Mouse (Mus musculus) limb, embryonic 11.5 days (tissue): ENCODE measurements around the gene Phactr1. TPM values are rescaled to one million over a fixed set of nuclear protein-coding genes. Genes with fewer than 3 reads are reported as not detected.

ENCODE experiments used
- ATAC-seq: fragments of 200-750 bp; cut with Nextera tagmentation; 2 replicates; pipeline ENCODE4 v1.8.0; 2017; ENCODE audit warnings: low read depth; ENCODE audit not compliant: insufficient number of reproducible peaks, low FRiP score, low TSS enrichment
- DNase-seq: peaks from one replicate; pipeline ENCODE4 v3.0.0-alpha.2; 2015; ENCODE audit warnings: low spot score
- H3K27ac ChIP-seq: fragments of 300-500 bp; sonication (generic); replicated peaks from 2 replicates; pipeline ENCODE4 v1.5.1; 2014; ENCODE audit warnings: low read depth, mild to moderate bottlenecking, low read length
- H3K27me3 ChIP-seq: fragments of 300-500 bp; sonication (generic); 2 replicates; pipeline ENCODE4 v1.6.1; 2014; ENCODE audit warnings: mild to moderate bottlenecking, low read length, mixed read lengths; ENCODE audit not compliant: control insufficient read depth, insufficient read depth
- H3K36me3 ChIP-seq: fragments of 300-500 bp; sonication (generic); 2 replicates; pipeline ENCODE4 v1.6.1; 2014; ENCODE audit warnings: mild to moderate bottlenecking, low read length, moderate library complexity, mixed read lengths; ENCODE audit not compliant: control insufficient read depth, insufficient read depth
- H3K4me1 ChIP-seq: fragments of 300-500 bp; sonication (generic); 2 replicates; pipeline ENCODE4 v1.6.1; 2014; ENCODE audit warnings: low read length, mixed read lengths; ENCODE audit not compliant: control insufficient read depth, insufficient read depth
- H3K4me2 ChIP-seq: fragments of 300-500 bp; sonication (generic); 2 replicates; pipeline ENCODE4 v1.6.1; 2014; ENCODE audit warnings: low read depth, mild to moderate bottlenecking, moderate library complexity; ENCODE audit not compliant: severe bottlenecking
- H3K4me3 ChIP-seq: fragments of 300-500 bp; sonication (generic); 2 replicates; pipeline ENCODE4 v1.5.1; 2014; ENCODE audit warnings: low read depth, low read length
- H3K9ac ChIP-seq: fragments of 300-500 bp; sonication (generic); 2 replicates; pipeline ENCODE4 v1.6.1; 2014; ENCODE audit warnings: mild to moderate bottlenecking, low read length
- H3K9me3 ChIP-seq: fragments of 300-500 bp; sonication (generic); 2 replicates; pipeline ENCODE4 v1.6.1; 2016; ENCODE audit warnings: low read length; ENCODE audit not compliant: control insufficient read depth
- WGBS: fragments of 180-500 bp; shearing (Covaris S2); extraction: QIAGEN DNeasy Blood & Tissue Kit; methylation state at CpG from one replicate; pipeline ENCODE4 v1.1.7; 2014; 5-methylcytosine and 5-hydroxymethylcytosine counted together
- polyA plus RNA-seq: library from polyadenylated mRNA; unstranded; fragments of >200 nt; fragmentation: Nextera tagmentation; extraction: Ambion mirVana; gene quantifications from 2 replicates; pipeline ENCODE4 v1.2.1, GENCODE M21; 2014

The Phactr1 gene
- polyA plus RNA-seq, 1 experiment from 2014 or later = 5.4 TPM

DNA sequence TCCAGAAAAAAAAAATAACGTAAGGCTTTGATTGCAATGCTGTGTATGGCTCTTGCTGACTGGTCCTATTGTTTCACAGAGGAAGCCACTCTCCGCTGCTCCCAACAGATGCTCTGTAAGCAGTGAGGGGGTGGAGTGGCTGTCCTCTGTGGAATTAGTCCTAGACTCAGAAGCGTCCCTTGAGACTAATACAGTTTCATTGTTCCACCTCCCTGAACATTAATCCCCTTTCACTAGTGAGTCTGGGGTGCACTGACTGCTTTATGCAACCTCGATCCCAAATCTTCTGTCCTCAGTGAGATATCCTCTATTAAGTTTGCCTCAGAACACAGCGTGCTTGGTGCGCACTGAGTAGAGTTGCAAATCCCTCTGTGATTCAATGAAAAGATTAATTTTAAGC is 91.9 kb downstream of the Phactr1 start:
- no peak overlapping the region for H3K4me2 ChIP-seq
- no peaks in the 10 kb centered on the region for H3K27me3 ChIP-seq

DNA sequence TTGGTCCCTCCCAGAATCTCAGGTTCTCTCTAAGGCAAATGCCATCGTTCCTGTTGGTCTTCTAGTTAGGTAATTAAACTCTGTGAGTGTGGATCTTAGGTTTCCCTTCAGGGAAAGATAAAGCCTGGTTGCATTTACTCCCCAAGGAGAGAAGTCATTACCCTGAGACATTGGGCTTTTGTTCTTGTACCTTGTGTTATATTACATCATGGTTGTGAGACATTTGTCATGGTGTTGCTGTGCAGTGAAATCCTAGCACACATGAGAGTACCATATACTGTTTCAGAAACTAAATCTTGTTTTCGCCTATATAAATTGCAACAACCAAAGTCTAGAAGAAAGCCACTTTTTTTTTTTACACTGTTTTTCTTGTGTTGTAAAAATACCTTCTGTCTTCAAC is 93.6 kb downstream of the Phactr1 start:
- Histone ChIP-seq H3K4me1 (no peaks in the 10 kb centered on the region), H3K4me3 (no peak overlapping the region), H3K9me3 (no peaks in the 10 kb centered on the region), H3K9ac (no peak overlapping the region), H3K4me2 (no peak overlapping the region), H3K27me3 (no peaks in the 10 kb centered on the region), H3K36me3 (no peaks in the 10 kb centered on the region), H3K27ac (no peak overlapping the region)
- 68% methylated on average over 2 of the region's 2 CpGs for WGBS
- ATAC-seq (no peak), DNase-seq (no peak)

More for the DNA sequence above, 91.9 kb downstream of the Phactr1 start:
- Histone ChIP-seq H3K4me1 (no peaks in the 10 kb centered on the region), H3K36me3 (no peaks in the 10 kb centered on the region), H3K27ac (no peak overlapping the region), H3K9ac (no peak overlapping the region), H3K4me3 (no peak overlapping the region), H3K9me3 (no peaks in the 10 kb centered on the region)
- ATAC-seq = no peak
- DNase-seq = no peak
- WGBS = 84% methylated on average over 6 of the region's 6 CpGs

DNA sequence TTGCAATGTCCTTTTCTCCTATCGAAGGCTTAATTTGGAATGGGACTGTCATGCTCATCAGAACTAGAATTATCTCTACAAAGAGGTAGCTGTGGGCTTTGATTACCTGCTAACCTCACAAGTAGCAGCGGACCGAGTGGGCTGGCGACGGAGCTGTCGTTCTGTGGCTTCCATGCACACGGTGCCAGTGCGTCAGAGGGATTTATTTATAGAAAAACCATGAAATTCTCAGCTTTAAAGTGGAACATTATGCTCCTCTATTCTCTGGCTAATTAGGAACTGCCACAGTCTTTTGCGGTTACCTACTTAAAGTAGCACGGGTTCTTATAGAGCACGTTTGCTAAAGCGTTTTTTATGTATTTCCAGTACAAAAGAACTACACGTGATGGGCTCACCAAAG is 101.7 kb downstream of the Phactr1 start:
- 83% methylated on average over 13 of the region's 13 CpGs for WGBS
- H3K27ac ChIP-seq = no peak overlapping the region
- DNase-seq (no peak), ATAC-seq (no peak)
- H3K36me3 ChIP-seq = no peaks in the 10 kb centered on the region
- no peak overlapping the region for H3K9ac ChIP-seq
- H3K4me2 ChIP-seq = no peak overlapping the region
- H3K4me3 ChIP-seq = no peak overlapping the region
- no peaks in the 10 kb centered on the region for H3K9me3 ChIP-seq
- no peaks in the 10 kb centered on the region for H3K27me3 ChIP-seq
- H3K4me1 ChIP-seq = no peaks in the 10 kb centered on the region

DNA sequence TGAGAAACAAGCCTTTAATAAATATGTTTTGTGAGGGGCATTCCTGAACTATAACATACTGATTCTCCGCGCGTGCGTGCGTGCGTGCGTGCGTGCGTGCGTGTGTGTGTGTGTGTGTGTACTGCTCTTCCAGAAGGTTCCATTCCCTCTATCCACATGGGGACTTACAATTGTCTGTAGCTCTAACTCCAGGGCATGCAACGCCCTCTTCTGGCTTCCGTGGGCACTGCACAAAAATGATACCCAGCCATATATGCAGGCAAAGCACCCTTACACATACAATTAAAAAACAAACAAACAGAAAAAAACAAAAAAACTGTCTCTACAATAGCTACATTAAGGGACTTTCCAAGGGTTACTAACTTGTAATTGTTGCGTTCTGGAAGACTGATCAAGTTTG is 108.8 kb downstream of the Phactr1 start:
- no peak for ATAC-seq
- H3K9ac ChIP-seq = no peak overlapping the region
- no peaks in the 10 kb centered on the region for H3K27me3 ChIP-seq
- H3K4me3 ChIP-seq = no peak overlapping the region
- no peaks in the 10 kb centered on the region for H3K36me3 ChIP-seq
- WGBS = 90% methylated on average over 13 of the region's 13 CpGs
- DNase-seq = no peak
- H3K27ac ChIP-seq = no peak overlapping the region
- no peaks in the 10 kb centered on the region for H3K9me3 ChIP-seq
- no peak overlapping the region for H3K4me2 ChIP-seq
- no peaks in the 10 kb centered on the region for H3K4me1 ChIP-seq

DNA sequence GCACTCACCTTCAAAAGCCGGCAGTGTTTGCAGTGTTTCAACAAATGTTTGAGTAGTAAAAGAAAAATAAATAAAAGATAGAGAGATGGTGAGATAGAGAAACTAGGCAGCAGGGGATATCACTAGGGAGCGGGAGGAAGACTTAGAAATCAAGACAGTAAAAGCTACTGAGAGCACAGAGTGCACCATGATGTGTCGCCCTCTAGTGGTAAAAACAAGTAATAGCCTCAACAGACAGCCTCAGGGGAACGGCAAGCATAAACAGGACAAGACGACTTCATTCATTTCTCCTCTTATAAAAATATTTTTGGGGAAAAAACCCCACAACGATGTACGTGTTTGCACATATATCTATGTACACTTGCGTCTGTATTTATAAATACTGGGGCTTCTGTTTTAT is 111.9 kb downstream of the Phactr1 start:
- DNase-seq (no peak), ATAC-seq (no peak)
- Histone ChIP-seq H3K9me3 (no peaks in the 10 kb centered on the region), H3K36me3 (no peaks in the 10 kb centered on the region), H3K4me1 (no peaks in the 10 kb centered on the region), H3K4me3 (no peak overlapping the region), H3K27me3 (no peaks in the 10 kb centered on the region), H3K4me2 (no peak overlapping the region), H3K9ac (no peak overlapping the region), H3K27ac (no peak overlapping the region)
- WGBS = 23% methylated on average over 8 of the region's 8 CpGs

DNA sequence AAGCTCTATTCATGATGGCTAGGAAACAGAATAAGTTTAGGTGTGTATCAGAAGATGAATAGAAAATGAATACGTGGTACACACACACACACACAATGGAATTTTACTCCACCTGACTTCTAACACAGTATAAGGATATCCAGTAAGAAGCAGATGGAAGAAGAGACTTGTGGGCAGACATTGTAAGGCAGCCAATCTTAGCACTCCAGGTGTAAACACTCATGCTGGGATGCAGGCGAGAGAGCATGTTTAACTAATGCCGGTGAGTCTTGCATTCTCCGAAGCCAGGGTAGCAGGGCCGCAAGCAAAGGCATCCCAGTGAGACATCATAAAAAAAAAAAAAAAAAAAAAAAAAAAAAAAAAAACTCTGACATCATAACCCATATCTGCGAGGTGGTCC is 120.1 kb downstream of the Phactr1 start:
- WGBS = 92% methylated on average over 6 of the region's 6 CpGs
- no peaks in the 10 kb centered on the region for H3K27me3 ChIP-seq
- H3K27ac ChIP-seq = no peak overlapping the region
- no peak overlapping the region for H3K4me3 ChIP-seq
- ATAC-seq = no peak
- no peak overlapping the region for H3K9ac ChIP-seq
- no peak for DNase-seq
- H3K9me3 ChIP-seq = no peaks in the 10 kb centered on the region
- H3K4me1 ChIP-seq = no peaks in the 10 kb centered on the region
- H3K36me3 ChIP-seq = no peaks in the 10 kb centered on the region
- H3K4me2 ChIP-seq = no peak overlapping the region

DNA sequence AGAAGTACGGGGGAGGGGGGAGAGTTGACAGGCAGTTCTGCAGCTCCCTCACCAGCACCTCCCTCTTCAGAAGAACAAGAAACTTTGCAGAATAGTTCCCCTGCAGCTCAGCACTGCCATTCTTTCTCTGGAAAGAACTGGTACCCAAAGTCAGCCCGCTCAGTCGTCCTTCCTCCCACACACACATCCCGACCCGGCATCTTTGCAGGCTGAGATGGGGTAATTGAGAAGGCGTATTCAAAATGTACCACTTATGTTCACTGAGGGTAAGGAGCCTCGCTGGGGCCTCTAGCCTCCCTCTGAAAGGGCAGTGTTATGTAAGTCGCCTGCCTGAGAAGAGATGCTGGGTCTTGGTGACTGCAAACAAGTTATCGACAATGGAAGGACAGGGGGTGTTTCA is 123.9 kb downstream of the Phactr1 start:
- no peak overlapping the region for H3K27ac ChIP-seq
- 63% methylated on average over 9 of the region's 9 CpGs for WGBS

DNA sequence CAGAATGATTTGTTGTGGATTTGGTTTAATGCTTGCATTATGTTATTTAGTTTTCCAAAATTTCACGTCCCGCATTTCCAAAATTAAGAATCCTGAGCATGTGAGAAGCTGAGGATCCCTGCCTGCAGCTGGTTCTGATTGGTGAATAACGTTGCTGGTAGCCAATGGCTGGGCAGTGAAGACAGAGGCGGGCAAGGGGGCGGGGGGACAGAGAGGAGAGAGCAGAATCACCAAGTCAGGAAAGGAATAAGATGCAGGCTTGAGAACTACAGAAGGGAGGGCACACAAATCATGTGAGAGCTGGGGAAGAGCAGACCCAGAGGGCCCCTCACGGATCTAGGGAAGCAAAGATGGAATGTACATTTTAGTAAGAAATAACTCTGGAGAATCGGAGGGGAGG is 132.3 kb downstream of the Phactr1 start:
- Histone ChIP-seq H3K9me3 (no peaks in the 10 kb centered on the region), H3K9ac (no peak overlapping the region), H3K4me3 (no peak overlapping the region), H3K4me1 (no peaks in the 10 kb centered on the region), H3K27me3 (no peaks in the 10 kb centered on the region), H3K27ac (no peak overlapping the region), H3K36me3 (no peaks in the 10 kb centered on the region), H3K4me2 (0 out of 2 replicates have a peak overlapping the region, but pooled peaks have one; percentile 13)
- peak; percentile 57 for DNase-seq
- WGBS = 18% methylated on average over 7 of the region's 7 CpGs
- peak; percentile 68; the same call in 1 of the 2 replicates for ATAC-seq

More for the DNA sequence above, 123.9 kb downstream of the Phactr1 start:
- Histone ChIP-seq H3K4me1 (no peaks in the 10 kb centered on the region), H3K9ac (no peak overlapping the region), H3K4me2 (no peak overlapping the region), H3K36me3 (no peaks in the 10 kb centered on the region), H3K9me3 (no peaks in the 10 kb centered on the region), H3K27me3 (no peaks in the 10 kb centered on the region), H3K4me3 (no peak overlapping the region)
- no peak for ATAC-seq
- no peak for DNase-seq

DNA sequence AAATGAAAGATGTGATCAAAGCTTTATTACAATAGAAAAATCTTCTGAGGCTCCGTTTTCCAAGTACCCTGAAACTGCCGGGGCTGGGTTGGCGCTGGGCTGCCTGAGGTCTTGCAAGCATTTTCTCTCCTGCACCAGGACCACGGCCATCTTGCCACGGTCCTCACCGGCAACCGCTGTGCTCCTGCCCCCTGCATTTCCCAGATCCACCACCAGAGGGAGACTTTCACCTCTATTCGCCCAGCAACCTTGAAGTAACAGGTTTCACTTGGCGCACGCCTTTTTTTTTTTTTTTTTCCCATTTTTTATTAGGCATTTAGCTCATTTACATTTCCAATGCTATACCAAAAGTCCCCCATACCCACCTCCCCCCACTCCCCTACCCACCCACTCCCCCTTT is 138.0 kb downstream of the Phactr1 start:
- H3K4me2 ChIP-seq = no peak overlapping the region
- no peak overlapping the region for H3K4me3 ChIP-seq
- H3K36me3 ChIP-seq = no peaks in the 10 kb centered on the region
- no peak for ATAC-seq
- 54% methylated on average over 10 of the region's 10 CpGs for WGBS
- H3K27ac ChIP-seq = no peak overlapping the region
- no peaks in the 10 kb centered on the region for H3K4me1 ChIP-seq
- H3K27me3 ChIP-seq = no peaks in the 10 kb centered on the region
- DNase-seq = peak; percentile 87
- no peak overlapping the region for H3K9ac ChIP-seq
- H3K9me3 ChIP-seq = no peaks in the 10 kb centered on the region
